Mouse (Mus musculus): ENCODE results near the gene Ces2g. TPM values are rescaled to one million over a fixed set of nuclear protein-coding genes. Genes with fewer than 3 reads are reported as not detected.

Ces2g gene
- total RNA-seq, 1 experiment = 0.09 TPM

DNA sequence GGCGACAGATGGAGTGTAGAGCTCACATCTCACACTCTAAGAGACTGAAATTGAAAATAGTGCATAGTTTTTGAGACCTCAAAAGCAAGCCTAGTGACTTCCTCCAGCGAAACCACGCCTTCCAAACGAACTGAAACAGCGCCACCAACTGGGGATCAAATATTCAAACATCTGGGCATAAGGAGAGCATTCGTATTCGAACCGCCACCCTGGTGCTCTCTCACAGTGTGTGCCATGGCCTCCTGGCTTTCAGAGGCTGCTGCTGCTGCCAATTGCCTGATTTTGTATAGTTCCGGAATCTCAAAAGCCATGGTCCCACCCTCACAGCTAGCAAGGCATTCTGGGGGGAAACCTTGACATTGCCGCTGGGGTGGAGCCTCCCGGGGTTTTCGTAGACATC, 49.6 kb downstream of the Ces2g start:
- Histone ChIP-seq H3K27ac (ENCODE audit: insufficient read depth, low read depth, low read length, poor library complexity, severe bottlenecking) (no peak overlapping the region), H3K9ac (ENCODE audit: insufficient read depth, low read depth, low read length, poor library complexity, severe bottlenecking) (no peak overlapping the region), H3K36me3 (ENCODE audit: control insufficient read depth, insufficient read depth, low read length, poor library complexity, severe bottlenecking) (no peaks in the 10 kb centered on the region), H3K4me3 (ENCODE audit: insufficient read depth in 1 of 2, low read depth in 1 of 2, low read length in 2 of 2, poor library complexity in 1 of 2, severe bottlenecking in 1 of 2) (no peak overlapping the region), H3K4me1 (ENCODE audit: control insufficient read depth in 2 of 2, insufficient read depth in 2 of 2, low read length in 2 of 2, poor library complexity in 1 of 2) (no peaks in the 10 kb centered on the region), H3K9me3 (ENCODE audit: control insufficient read depth, insufficient read depth, low read depth, low read length) (peaks cover 5% of the 10 kb centered on the region; the same call in 1 of the 2 replicates)
- TF ChIP-seq ZC3H11A (IDR thresholded peaks at IDR 0.05; ENCODE audit: borderline replicate concordance, low read depth, low read length) = no peak
- DNase-seq (ENCODE audit: low read depth, low spot score) = peak; percentile 2
- in situ Hi-C loops (cut with MboI; ENCODE audit: low sequenced_read_pairs in 2 of 2, unreplicated experiment in 2 of 2) = no loop called here

DNA sequence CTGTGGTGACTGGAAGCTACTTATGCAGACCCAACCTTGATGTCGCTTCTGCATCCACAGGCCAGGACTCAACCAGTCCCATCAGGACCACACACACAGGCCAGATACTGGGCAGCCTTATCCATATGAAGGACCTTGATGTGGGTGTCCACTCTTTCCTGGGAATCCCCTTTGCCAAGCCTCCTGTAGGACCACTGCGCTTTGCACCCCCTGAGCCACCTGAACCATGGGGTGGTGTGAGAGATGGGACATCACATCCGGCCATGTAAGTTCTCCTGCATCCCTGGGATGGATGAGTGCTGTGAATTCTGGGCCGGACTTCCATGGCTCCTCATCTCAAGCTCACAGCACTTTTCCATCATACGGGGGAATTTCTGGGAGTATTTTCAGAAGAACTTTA, 52.9 kb downstream of the Ces2g start:
- Histone ChIP-seq H3K9me3 (ENCODE audit: control insufficient read depth, insufficient read depth, low read depth, low read length) (peaks cover 2% of the 10 kb centered on the region; the same call in 1 of the 2 replicates), H3K4me3 (ENCODE audit: insufficient read depth in 1 of 2, low read depth in 1 of 2, low read length in 2 of 2, poor library complexity in 1 of 2, severe bottlenecking in 1 of 2) (no peak overlapping the region), H3K36me3 (ENCODE audit: control insufficient read depth, insufficient read depth, low read length, poor library complexity, severe bottlenecking) (no peaks in the 10 kb centered on the region), H3K9ac (ENCODE audit: insufficient read depth, low read depth, low read length, poor library complexity, severe bottlenecking) (no peak overlapping the region), H3K27ac (ENCODE audit: insufficient read depth, low read depth, low read length, poor library complexity, severe bottlenecking) (no peak overlapping the region), H3K4me1 (ENCODE audit: control insufficient read depth in 2 of 2, insufficient read depth in 2 of 2, low read length in 2 of 2, poor library complexity in 1 of 2) (no peaks in the 10 kb centered on the region)
- no peak for DNase-seq (ENCODE audit: low read depth, low spot score)
- TF ChIP-seq ZC3H11A (IDR thresholded peaks at IDR 0.05; ENCODE audit: borderline replicate concordance, low read depth, low read length) (no peak), HCFC1 (IDR thresholded peaks at IDR 0.05; ENCODE audit: borderline replicate concordance, insufficient read depth, low read length) (no peak), CHD2 (IDR thresholded peaks at IDR 0.05; ENCODE audit: low read depth, low read length) (no peak), MAFK (IDR thresholded peaks at IDR 0.05; ENCODE audit: insufficient read depth, low read depth, low read length) (no peak), ZNF384 (IDR thresholded peaks at IDR 0.05; ENCODE audit: low read depth, low read length) (no peak)
- in situ Hi-C loops (cut with MboI; ENCODE audit: low sequenced_read_pairs in 2 of 2, unreplicated experiment in 2 of 2) = no loop called here

Other genes starting within 250 kb of the Ces2g start
- not detected in 2 replicates for gene Ces2a, start 227.7 kb upstream of the Ces2g start, total RNA-seq (2012; rRNA removed)
- not detected in 2 replicates for gene Ces2b, start 130.1 kb upstream of the Ces2g start, total RNA-seq (2012; rRNA removed)
- gene Ces2c, start 114.7 kb upstream of the Ces2g start, total RNA-seq (2012; rRNA removed) = not detected in 2 replicates
- 0.62 and 0.63 TPM in 2 replicates for gene Ces2e, start 35.5 kb upstream of the Ces2g start, total RNA-seq (2012; rRNA removed)
- not detected in 2 replicates for gene Ces2f, start 14.4 kb upstream of the Ces2g start, total RNA-seq (2012; rRNA removed)
- gene Ces2h, start 39.1 kb downstream of the Ces2g start, total RNA-seq (2012; rRNA removed) = not detected in 2 replicates
- not detected in 2 replicates for gene Ces3a, start 86.9 kb downstream of the Ces2g start, total RNA-seq (2012; rRNA removed)
- gene Ces3b, start 122.0 kb downstream of the Ces2g start, total RNA-seq (2012; rRNA removed) = not detected in 2 replicates
- not detected in 2 replicates for gene Ces4a, start 170.1 kb downstream of the Ces2g start, total RNA-seq (2012; rRNA removed)
- gene Cbfb, start 209.0 kb downstream of the Ces2g start, total RNA-seq (2012; rRNA removed) = 36.2 and 47.0 TPM in 2 replicates

Data from ES-E14 (cell line).